Mouse (Mus musculus): Measurements from ENCODE around the gene Gm42420. TPM values are rescaled to one million over a fixed set of nuclear protein-coding genes. Genes with fewer than 3 reads are reported as not detected.

Gene Gm42420
- polyA plus RNA-seq, 1 experiment, result 0.22 TPM

DNA sequence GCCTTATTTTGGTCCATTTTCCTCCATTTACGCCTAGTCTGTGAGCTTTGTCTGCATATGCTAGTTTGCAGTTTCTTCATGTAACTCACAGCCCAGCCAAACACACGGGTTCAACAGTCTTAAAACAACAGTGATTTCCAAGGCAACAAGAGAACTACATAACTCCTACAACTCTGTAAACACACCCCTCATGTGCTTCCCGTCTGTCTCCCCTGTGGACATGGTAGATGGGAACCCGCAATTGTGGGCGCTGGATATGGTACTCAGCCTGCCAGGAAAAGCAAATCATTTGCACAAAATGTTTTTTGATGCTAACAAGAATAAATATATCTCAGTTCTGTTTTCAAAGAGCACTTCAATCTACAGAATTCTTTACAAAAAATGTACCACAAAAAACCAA is 19.0 kb downstream of the Gm42420 start:
- Histone ChIP-seq H3ac (ENCODE audit: control insufficient read depth, insufficient read length) (no peak overlapping the region), H3K4me2 (ENCODE audit: low read depth) (no peak overlapping the region), H3K4me3 (no peak overlapping the region), H3K79me2 (ENCODE audit: control insufficient read depth, insufficient read depth) (no peaks in the 10 kb centered on the region), H3K36me3 (ENCODE audit: control insufficient read depth, insufficient read depth) (peaks cover 14% of the 10 kb centered on the region), H3K27me3 (ENCODE audit: control insufficient read depth, insufficient read depth, insufficient read length) (no peaks in the 10 kb centered on the region)
- no peak for TF ChIP-seq POLR2A (IDR thresholded peaks at IDR 0.05; ENCODE audit: insufficient read length, low read depth)
- TF ChIP-seq MYOD1 (IDR thresholded peaks at IDR 0.05; ENCODE audit: control insufficient read depth in 1 of 3, insufficient read length in 2 of 3, low read depth in 2 of 3), result no peak
- TF ChIP-seq USF1 (IDR thresholded peaks at IDR 0.05; ENCODE audit: low read depth), result no peak
- no peak for TF ChIP-seq E2F4 (IDR thresholded peaks at IDR 0.05; ENCODE audit: insufficient read depth)
- no peak for TF ChIP-seq MAX (IDR thresholded peaks at IDR 0.05; ENCODE audit: low read depth)
- TF ChIP-seq TCF3 (IDR thresholded peaks at IDR 0.05; ENCODE audit: insufficient read length, low read depth), result no peak
- TF ChIP-seq CEBPB (IDR thresholded peaks at IDR 0.05; ENCODE audit: insufficient read depth, poor library complexity, severe bottlenecking), result no peak

DNA sequence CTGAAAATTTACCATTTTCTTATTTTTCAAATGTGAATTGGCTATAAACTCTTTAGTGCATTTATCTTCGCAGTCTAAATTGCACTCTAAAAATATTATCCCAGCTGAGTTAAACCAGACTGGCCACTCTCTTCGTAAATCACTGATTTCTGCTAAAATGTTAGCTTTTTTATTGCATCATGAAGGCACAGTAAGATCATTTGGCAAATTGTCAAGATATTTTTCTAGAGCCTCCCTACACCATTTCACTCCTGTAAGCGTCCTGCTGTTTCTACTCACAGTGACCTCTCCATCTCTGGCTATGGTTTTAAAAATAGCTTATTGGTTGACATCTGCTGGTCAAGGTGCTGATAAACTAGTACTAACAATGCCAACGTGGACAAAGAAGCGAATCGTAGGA is 20.5 kb downstream of the Gm42420 start:
- Histone ChIP-seq H3K4me3 (no peak overlapping the region), H3K4me2 (ENCODE audit: low read depth) (no peak overlapping the region), H3K79me2 (ENCODE audit: control insufficient read depth, insufficient read depth) (no peaks in the 10 kb centered on the region), H3ac (ENCODE audit: control insufficient read depth, insufficient read length) (no peak overlapping the region), H3K36me3 (ENCODE audit: control insufficient read depth, insufficient read depth) (peaks cover 5% of the 10 kb centered on the region), H3K27me3 (ENCODE audit: control insufficient read depth, insufficient read depth, insufficient read length) (no peaks in the 10 kb centered on the region)
- TF ChIP-seq POLR2AphosphoS2 (IDR thresholded peaks at IDR 0.05; ENCODE audit: insufficient read length, low read depth) (no peak), MAX (IDR thresholded peaks at IDR 0.05; ENCODE audit: low read depth) (no peak), POLR2A (IDR thresholded peaks at IDR 0.05; ENCODE audit: insufficient read length, low read depth) (no peak)

DNA sequence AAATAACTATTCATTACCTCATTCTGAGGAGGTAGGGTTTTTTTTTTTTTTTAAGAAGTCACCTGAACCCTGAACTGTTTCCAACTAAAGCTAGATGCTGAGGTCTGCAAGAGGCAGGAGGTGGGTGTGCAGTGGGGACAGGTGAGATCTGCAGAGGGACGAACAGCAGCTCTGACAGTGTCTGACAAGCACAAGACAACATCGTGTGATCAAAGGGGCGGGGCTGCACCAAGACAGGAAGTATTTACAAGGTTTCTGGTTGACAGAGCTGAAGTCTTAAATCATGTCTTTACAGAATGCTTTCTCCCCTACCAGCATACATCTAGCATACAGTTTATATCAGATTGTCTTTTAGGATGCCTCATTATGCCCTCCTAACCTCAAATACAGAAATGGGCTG is 21.3 kb downstream of the Gm42420 start:
- no peaks in the 10 kb centered on the region for H3K27me3 ChIP-seq (ENCODE audit: control insufficient read depth, insufficient read depth, insufficient read length)

GRCm38 (mm10) chr6:39607365-39607764 is 21.8 kb downstream of the Gm42420 start:
- Histone ChIP-seq H3ac (ENCODE audit: control insufficient read depth, insufficient read length) (no peak overlapping the region), H3K79me2 (ENCODE audit: control insufficient read depth, insufficient read depth) (no peaks in the 10 kb centered on the region), H3K27me3 (ENCODE audit: control insufficient read depth, insufficient read depth, insufficient read length) (no peaks in the 10 kb centered on the region), H3K36me3 (ENCODE audit: control insufficient read depth, insufficient read depth) (peaks cover 5% of the 10 kb centered on the region), H3K4me2 (ENCODE audit: low read depth) (no peak overlapping the region), H3K4me3 (no peak overlapping the region)
- no peak for TF ChIP-seq E2F4 (IDR thresholded peaks at IDR 0.05; ENCODE audit: insufficient read depth)
- TF ChIP-seq USF1 (IDR thresholded peaks at IDR 0.05; ENCODE audit: low read depth), result no peak
- TF ChIP-seq CEBPB (IDR thresholded peaks at IDR 0.05; ENCODE audit: insufficient read depth, poor library complexity, severe bottlenecking), result no peak
- no peak for TF ChIP-seq POLR2A (IDR thresholded peaks at IDR 0.05; ENCODE audit: insufficient read length, low read depth)

More for the DNA sequence above, 21.3 kb downstream of the Gm42420 start:
- no peak overlapping the region for H3K4me2 ChIP-seq (ENCODE audit: low read depth)
- H3K36me3 ChIP-seq (ENCODE audit: control insufficient read depth, insufficient read depth), result peaks cover 5% of the 10 kb centered on the region
- no peaks in the 10 kb centered on the region for H3K79me2 ChIP-seq (ENCODE audit: control insufficient read depth, insufficient read depth)
- H3K4me3 ChIP-seq, result no peak overlapping the region
- H3ac ChIP-seq (ENCODE audit: control insufficient read depth, insufficient read length), result no peak overlapping the region
- TF ChIP-seq MYOG (IDR thresholded peaks at IDR 0.05; ENCODE audit: control insufficient read depth in 1 of 3, insufficient read depth in 1 of 3, insufficient read length in 2 of 3, low read depth in 2 of 3) (no peak), CEBPB (IDR thresholded peaks at IDR 0.05; ENCODE audit: insufficient read depth, poor library complexity, severe bottlenecking) (no peak), REST (IDR thresholded peaks at IDR 0.05; ENCODE audit: insufficient read depth, insufficient read length) (no peak), E2F4 (IDR thresholded peaks at IDR 0.05; ENCODE audit: insufficient read depth) (no peak), MAX (IDR thresholded peaks at IDR 0.05; ENCODE audit: low read depth) (no peak), TCF12 (IDR thresholded peaks at IDR 0.05; ENCODE audit: insufficient read depth, poor library complexity, severe bottlenecking) (no peak), POLR2A (IDR thresholded peaks at IDR 0.05; ENCODE audit: insufficient read length, low read depth) (no peak), SRF (IDR thresholded peaks at IDR 0.05; ENCODE audit: control insufficient read depth, insufficient read length, low read depth) (no peak)

DNA sequence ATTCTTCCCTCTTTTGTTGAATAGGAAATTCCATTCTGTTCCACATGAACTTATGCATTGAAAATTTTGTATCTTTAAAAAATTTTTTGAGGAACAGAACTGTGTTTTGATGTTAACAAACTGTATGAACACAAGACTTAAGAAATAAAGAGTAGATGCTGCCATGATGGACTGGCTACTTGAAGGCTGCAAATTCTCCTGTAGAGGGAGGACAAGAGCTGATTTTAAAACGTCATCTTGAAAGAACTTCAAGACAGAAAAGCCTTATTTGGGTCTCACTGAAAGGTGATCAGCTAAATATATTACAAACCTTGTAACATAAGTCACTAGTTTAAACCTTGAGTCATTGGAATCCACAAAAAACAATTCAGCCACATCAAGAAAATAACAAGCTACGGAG is 24.7 kb downstream of the Gm42420 start:
- TF ChIP-seq TCF3 (IDR thresholded peaks at IDR 0.05; ENCODE audit: insufficient read length, low read depth) (no peak), POLR2A (IDR thresholded peaks at IDR 0.05; ENCODE audit: insufficient read length, low read depth) (no peak), REST (IDR thresholded peaks at IDR 0.05; ENCODE audit: insufficient read depth, insufficient read length) (no peak), SRF (IDR thresholded peaks at IDR 0.05; ENCODE audit: control insufficient read depth, insufficient read length, low read depth) (no peak), TCF12 (IDR thresholded peaks at IDR 0.05; ENCODE audit: insufficient read depth, poor library complexity, severe bottlenecking) (no peak)
- no peak overlapping the region for H3K4me2 ChIP-seq (ENCODE audit: low read depth)
- no peaks in the 10 kb centered on the region for H3K27me3 ChIP-seq (ENCODE audit: control insufficient read depth, insufficient read depth, insufficient read length)
- no peaks in the 10 kb centered on the region for H3K79me2 ChIP-seq (ENCODE audit: control insufficient read depth, insufficient read depth)
- H3K4me3 ChIP-seq, result no peak overlapping the region
- H3K36me3 ChIP-seq (ENCODE audit: control insufficient read depth, insufficient read depth), result peaks cover 11% of the 10 kb centered on the region
- no peak overlapping the region for H3ac ChIP-seq (ENCODE audit: control insufficient read depth, insufficient read length)

DNA sequence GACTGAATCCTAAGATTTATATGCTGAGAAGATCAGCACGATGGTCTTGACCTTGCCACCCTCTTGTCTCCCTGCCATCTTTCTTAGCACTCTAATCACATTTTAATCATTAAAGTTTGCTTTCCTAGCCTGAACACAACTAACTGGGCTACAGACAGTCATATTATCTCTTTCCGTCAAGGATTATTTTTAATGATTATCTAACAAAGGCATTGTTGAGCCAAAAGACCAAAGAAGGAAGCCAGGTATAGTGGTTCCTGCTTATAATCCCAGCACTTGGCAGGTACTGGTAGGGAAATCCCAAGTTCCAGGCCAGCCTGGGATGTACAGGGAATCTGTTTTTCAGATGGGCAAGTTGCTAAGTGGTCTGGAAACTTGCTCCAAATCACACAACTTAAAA is 25.7 kb downstream of the Gm42420 start:
- Histone ChIP-seq H3K4me3 (no peak overlapping the region), H3ac (ENCODE audit: control insufficient read depth, insufficient read length) (no peak overlapping the region), H3K27me3 (ENCODE audit: control insufficient read depth, insufficient read depth, insufficient read length) (no peaks in the 10 kb centered on the region), H3K4me2 (ENCODE audit: low read depth) (no peak overlapping the region), H3K36me3 (ENCODE audit: control insufficient read depth, insufficient read depth) (peaks cover 11% of the 10 kb centered on the region), H3K79me2 (ENCODE audit: control insufficient read depth, insufficient read depth) (no peaks in the 10 kb centered on the region)
- no peak for TF ChIP-seq MYOD1 (IDR thresholded peaks at IDR 0.05; ENCODE audit: control insufficient read depth in 1 of 3, insufficient read length in 2 of 3, low read depth in 2 of 3)
- TF ChIP-seq TCF3 (IDR thresholded peaks at IDR 0.05; ENCODE audit: insufficient read length, low read depth), result no peak
- TF ChIP-seq TCF12 (IDR thresholded peaks at IDR 0.05; ENCODE audit: insufficient read depth, poor library complexity, severe bottlenecking), result no peak
- no peak for TF ChIP-seq POLR2AphosphoS2 (IDR thresholded peaks at IDR 0.05; ENCODE audit: insufficient read length, low read depth)
- TF ChIP-seq CEBPB (IDR thresholded peaks at IDR 0.05; ENCODE audit: insufficient read depth, poor library complexity, severe bottlenecking), result no peak
- no peak for TF ChIP-seq E2F4 (IDR thresholded peaks at IDR 0.05; ENCODE audit: insufficient read depth)
- TF ChIP-seq MAX (IDR thresholded peaks at IDR 0.05; ENCODE audit: low read depth), result no peak
- TF ChIP-seq REST (IDR thresholded peaks at IDR 0.05; ENCODE audit: insufficient read depth, insufficient read length), result no peak
- TF ChIP-seq MYOG (IDR thresholded peaks at IDR 0.05; ENCODE audit: control insufficient read depth in 1 of 3, insufficient read depth in 1 of 3, insufficient read length in 2 of 3, low read depth in 2 of 3), result no peak
- TF ChIP-seq POLR2A (IDR thresholded peaks at IDR 0.05; ENCODE audit: insufficient read length, low read depth), result no peak
- no peak for TF ChIP-seq USF1 (IDR thresholded peaks at IDR 0.05; ENCODE audit: low read depth)
- no peak for TF ChIP-seq SRF (IDR thresholded peaks at IDR 0.05; ENCODE audit: control insufficient read depth, insufficient read length, low read depth)
